Mouse (Mus musculus) megakaryocyte, embryonic 14.5 days (primary cell): ENCODE measurements around the gene Arhgap22. TPM values are rescaled to one million over a fixed set of nuclear protein-coding genes. Genes with fewer than 3 reads are reported as not detected.

Source experiments
- H3K27me3 ChIP-seq: replicated peaks from 2 replicates; pipeline ENCODE3; 2012; ENCODE audit warnings: inconsistent platforms
- H3K36me3 ChIP-seq: replicated peaks from 2 replicates; pipeline ENCODE3; 2012; ENCODE audit warnings: low read length, inconsistent platforms, mixed read lengths
- H3K4me1 ChIP-seq: 2 replicates; pipeline ENCODE4 v1.6.1; 2012; ENCODE audit warnings: inconsistent platforms
- H3K4me3 ChIP-seq: replicated peaks from 2 replicates; pipeline ENCODE3; 2012; ENCODE audit warnings: moderate library complexity, mild to moderate bottlenecking, inconsistent platforms
- H3K9me3 ChIP-seq: 2 replicates; pipeline ENCODE4 v1.6.1; 2012; ENCODE audit warnings: inconsistent platforms
- FLI1 ChIP-seq: IDR thresholded peaks from 2 replicates; pipeline ENCODE4 v1.6.1; 2012; ENCODE audit warnings: low read length, inconsistent platforms, mixed read lengths
- GATA1 ChIP-seq: IDR thresholded peaks from 3 replicates; pipeline ENCODE4 v1.6.1; 2012; ENCODE audit warnings: mixed read lengths, low read length, inconsistent platforms, borderline replicate concordance
- polyA plus RNA-seq: library from polyadenylated mRNA; stranded (reverse); fragments of >175 nt; gene quantifications from 2 replicates; pipeline ENCODE4 v1.2.3, GENCODE M21; 2012; ENCODE audit warnings: low replicate concordance; ENCODE audit not compliant: insufficient read depth

The Arhgap22 gene
- polyA plus RNA-seq, 1 experiment: 6.5 TPM

DNA sequence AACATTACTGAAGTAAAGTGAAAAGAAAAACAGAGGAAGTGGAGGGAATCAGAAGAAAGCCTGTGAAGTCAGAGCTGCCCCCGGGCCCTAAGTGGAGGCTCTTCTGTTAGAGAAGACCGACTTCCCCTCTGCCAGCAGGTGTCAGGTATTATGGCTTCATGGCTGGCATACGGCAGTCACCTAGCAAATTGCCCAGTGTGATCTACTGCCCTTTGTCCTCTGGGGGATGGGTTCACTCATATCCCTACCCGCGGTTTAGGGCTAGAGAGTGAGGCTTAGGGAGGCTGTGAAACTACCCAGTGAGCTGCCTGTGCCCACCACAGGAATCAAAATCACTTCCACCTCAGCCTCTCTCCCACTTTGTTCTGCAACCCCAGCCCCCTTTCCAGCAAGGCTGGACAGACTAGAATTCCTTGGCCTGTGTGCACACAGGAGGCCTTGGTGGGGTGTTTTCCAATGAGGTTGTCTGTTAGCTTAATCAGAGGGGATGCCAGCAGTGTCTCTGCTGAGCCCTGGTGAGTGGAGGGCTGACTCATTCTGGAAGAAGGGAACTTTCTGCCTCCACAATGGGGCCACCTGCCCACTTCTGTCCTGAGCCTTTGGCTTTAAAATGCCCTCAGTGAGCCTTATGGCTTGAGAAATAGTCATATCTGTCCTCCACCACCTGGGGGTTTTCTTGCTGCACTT, 1.4 kb upstream of the Arhgap22 start:
- H3K4me3 ChIP-seq: no peak overlapping the region
- no peaks in the 10 kb centered on the region for H3K36me3 ChIP-seq
- H3K4me1 ChIP-seq: peaks cover 38% of the 10 kb centered on the region
- H3K9me3 ChIP-seq: no peaks in the 10 kb centered on the region
- H3K27me3 ChIP-seq: peaks cover 62% of the 10 kb centered on the region
- no peak for TF ChIP-seq FLI1
- no peak for TF ChIP-seq GATA1

DNA sequence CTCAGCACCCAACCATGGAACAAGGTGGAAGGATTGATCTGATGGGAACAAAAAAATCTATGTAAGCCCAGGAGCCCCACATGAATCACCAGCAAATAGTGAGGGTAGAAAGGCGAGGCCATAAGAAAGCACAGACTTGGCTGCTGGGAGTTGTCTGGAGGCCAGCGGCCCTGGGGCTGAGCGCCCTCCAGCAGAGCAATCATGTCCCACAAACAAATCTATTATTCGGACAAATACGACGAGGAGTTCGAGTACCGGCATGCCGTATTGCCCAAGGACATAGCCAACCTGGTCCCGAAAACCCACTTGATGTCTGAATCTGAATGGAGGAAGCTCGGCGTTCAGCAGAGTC, 892 bp upstream of the Arhgap22 start:
- Histone ChIP-seq H3K27me3 (peaks cover 61% of the 10 kb centered on the region), H3K36me3 (no peaks in the 10 kb centered on the region), H3K9me3 (no peaks in the 10 kb centered on the region), H3K4me3 (no peak overlapping the region), H3K4me1 (peaks cover 38% of the 10 kb centered on the region)
- TF ChIP-seq GATA1 (no peak), FLI1 (no peak)

DNA sequence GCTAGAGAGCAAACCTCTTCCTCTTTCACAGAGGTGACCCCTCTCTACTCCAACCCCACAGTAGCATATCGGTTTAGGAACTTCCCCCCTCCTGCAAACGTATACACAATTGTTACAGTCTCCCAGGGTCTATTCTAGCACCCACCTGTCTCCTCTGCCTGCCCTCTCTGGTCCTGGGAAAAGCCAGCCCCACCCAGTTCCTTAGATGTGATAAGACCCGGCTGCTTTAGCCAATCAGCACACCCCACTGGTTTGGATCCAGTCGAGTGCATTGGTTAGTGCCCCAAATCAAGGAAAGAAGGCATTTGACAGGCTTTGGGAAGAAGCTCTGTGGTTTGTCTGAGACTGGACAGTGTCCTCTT, 922 bp downstream of the Arhgap22 start:
- no peaks in the 10 kb centered on the region for H3K36me3 ChIP-seq
- H3K9me3 ChIP-seq: no peaks in the 10 kb centered on the region
- no peak for TF ChIP-seq FLI1
- no peak for TF ChIP-seq GATA1
- peaks cover 36% of the 10 kb centered on the region for H3K4me1 ChIP-seq
- H3K27me3 ChIP-seq: peaks cover 63% of the 10 kb centered on the region
- peak overlapping the region; percentile 86 for H3K4me3 ChIP-seq

DNA sequence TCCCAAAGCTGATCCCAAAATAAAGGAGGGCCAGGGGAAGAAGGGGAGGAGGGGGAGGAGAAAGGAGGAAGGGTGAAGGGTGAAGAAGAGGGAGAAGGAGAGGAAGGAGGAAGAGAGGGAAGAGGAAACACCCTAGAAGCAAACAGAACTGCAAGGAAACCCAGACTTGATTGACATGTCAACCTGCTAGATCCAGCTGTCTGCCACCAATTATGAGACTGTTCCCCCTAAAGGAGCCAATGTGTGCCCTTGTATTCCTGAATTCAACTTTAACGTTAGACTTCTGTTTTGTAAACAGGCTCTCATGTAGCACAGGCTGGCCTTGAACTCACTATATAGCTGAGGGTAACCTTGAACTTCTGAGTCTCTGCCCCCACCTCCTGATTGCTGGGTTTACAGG, 1.3 kb downstream of the Arhgap22 start:
- Histone ChIP-seq H3K4me3 (no peak overlapping the region), H3K9me3 (no peaks in the 10 kb centered on the region), H3K36me3 (no peaks in the 10 kb centered on the region), H3K4me1 (peaks cover 34% of the 10 kb centered on the region), H3K27me3 (peaks cover 67% of the 10 kb centered on the region)
- TF ChIP-seq FLI1 (no peak), GATA1 (no peak)

DNA sequence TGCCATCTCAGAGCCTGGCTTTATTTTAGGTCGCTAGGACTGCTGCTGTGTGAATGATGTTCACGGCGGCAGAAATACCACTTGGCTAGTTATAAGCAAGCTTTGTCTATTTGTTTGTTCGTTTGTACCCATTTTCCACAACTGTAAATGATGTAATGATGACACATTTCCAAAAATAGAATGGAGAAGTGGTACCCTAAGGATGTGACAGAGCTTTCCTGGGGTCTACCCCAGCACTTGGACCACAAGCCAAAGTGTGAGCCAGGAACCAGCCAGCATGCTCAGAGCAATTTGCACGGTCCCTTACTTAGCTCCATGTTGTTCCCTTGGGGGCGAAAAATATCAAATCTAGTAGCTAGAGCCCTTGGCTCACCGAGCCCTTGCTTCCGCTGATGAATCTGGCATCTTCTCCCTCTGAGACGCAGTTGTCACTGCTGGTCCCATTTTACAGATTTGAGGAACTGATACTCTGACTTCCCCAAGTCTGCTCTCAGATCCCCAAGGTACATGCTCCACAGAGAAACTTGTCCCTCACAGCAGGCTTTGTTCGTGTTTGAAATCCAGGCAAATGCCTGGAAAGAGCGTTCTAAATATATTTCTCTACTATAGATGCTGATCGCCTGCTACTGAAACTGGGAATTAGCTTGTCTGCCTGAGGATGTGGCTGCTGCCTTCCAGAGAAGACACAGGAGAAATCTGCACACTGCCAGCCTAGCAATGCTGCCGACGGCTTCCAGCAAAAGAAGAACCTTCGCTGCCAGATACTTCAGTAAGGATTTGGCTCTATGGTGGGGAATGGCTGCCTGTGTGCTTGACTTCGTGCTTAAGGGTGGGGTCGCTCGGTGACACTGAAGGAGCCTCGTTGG, 2.8 kb downstream of the Arhgap22 start:
- no peaks in the 10 kb centered on the region for H3K36me3 ChIP-seq
- no peak for TF ChIP-seq FLI1
- TF ChIP-seq GATA1: no peak

DNA sequence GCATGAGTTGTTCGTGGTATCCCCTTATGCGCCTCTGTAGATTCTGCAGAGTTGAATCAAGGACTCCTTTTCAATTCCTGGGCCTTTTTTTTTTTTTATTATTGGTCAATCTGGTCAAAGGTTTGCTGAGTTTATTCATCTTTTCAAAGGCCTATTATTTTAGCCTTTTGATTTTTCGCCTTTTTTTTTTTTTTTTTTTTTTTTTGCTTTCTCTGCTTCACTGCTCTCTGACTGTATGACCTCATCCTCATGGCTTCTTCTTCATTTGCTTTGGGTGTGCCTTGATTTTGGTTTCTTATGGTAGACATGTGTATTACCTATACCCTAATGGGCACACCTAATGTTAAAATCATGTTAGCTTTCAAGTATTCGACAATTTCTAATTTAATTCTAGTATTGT, 11.4 kb downstream of the Arhgap22 start:
- H3K9me3 ChIP-seq: no peaks in the 10 kb centered on the region
- no peak overlapping the region for H3K4me3 ChIP-seq
- H3K27me3 ChIP-seq: peaks cover 28% of the 10 kb centered on the region
- H3K36me3 ChIP-seq: no peaks in the 10 kb centered on the region
- peaks cover 18% of the 10 kb centered on the region for H3K4me1 ChIP-seq
- TF ChIP-seq GATA1: no peak
- TF ChIP-seq FLI1: no peak

More for the DNA sequence above, 2.8 kb downstream of the Arhgap22 start:
- H3K27me3 ChIP-seq: peaks cover 71% of the 10 kb centered on the region
- peaks cover 34% of the 10 kb centered on the region for H3K4me1 ChIP-seq
- no peaks in the 10 kb centered on the region for H3K9me3 ChIP-seq
- peak overlapping the region; percentile 5 for H3K4me3 ChIP-seq

DNA sequence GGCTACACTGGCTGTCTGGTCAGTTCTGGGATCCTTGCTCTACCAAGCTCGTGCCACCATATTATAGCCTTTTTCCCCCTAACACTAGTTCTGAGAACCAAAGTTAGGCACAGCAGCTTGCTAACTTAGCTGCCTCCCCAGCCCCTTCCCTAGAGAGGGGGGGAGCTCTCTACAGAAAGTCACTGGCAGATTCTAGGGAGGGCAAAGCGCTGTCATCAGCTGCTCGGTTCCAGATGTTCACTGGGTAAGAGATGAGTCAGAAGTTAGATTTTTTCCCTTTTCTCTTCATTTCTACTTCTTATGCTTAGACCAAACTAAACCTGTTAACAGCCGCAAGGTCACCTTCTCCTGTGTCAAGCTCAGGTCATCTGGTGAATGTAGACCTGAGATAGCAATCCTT, 16.8 kb downstream of the Arhgap22 start:
- Histone ChIP-seq H3K4me3 (no peak overlapping the region), H3K36me3 (no peaks in the 10 kb centered on the region), H3K9me3 (no peaks in the 10 kb centered on the region), H3K4me1 (peaks cover 68% of the 10 kb centered on the region), H3K27me3 (peaks cover 36% of the 10 kb centered on the region)
- no peak for TF ChIP-seq FLI1
- TF ChIP-seq GATA1: no peak

DNA sequence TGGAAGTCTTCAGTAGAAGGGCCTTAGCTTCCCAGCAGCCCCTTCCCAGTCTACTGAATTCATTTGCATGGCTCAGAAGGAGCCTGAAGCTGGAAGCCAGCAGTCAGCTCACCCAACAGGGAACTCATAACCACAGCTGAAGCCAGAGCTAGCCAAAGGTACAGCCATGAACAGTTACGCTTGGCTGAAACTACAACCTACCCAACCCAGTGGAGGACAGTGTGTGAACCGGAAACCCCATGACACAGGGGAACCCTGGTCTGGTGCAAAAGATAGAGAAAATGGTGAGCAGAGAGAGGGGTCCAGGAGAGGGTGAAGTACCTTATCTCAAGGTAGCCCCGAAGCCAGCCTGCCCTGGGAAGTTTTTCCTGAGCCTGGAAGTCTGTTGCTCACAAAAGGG, 17.5 kb downstream of the Arhgap22 start:
- Histone ChIP-seq H3K27me3 (peaks cover 31% of the 10 kb centered on the region), H3K9me3 (no peaks in the 10 kb centered on the region), H3K4me3 (peak overlapping the region; percentile 78), H3K4me1 (peaks cover 69% of the 10 kb centered on the region), H3K36me3 (no peaks in the 10 kb centered on the region)
- TF ChIP-seq FLI1: no peak
- TF ChIP-seq GATA1: no peak

DNA sequence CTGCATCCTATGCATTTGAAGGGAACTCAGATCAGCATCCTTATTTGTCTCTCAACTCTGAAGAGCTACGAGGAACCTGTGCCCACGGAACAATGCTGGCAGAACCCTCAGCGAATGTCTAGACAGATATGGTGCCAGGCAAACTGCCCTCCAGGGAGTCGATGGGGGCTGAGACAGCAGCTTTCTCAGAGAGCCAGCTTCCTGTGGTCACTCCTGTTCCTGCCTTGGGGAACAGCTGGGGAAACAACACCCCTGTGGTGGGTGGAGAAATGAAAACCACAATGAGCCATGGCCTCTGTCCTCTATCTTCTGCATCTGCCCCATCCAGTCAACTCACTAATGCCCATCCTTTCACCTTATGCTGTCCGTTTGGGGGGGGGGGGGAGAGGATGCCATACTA, 18.2 kb downstream of the Arhgap22 start:
- H3K27me3 ChIP-seq: peaks cover 28% of the 10 kb centered on the region
- TF ChIP-seq FLI1: 0 out of 2 replicates have a peak, but pooled peaks have one; percentile 18
- TF ChIP-seq GATA1: no peak
- H3K4me3 ChIP-seq: peak overlapping the region; percentile 78
- peaks cover 69% of the 10 kb centered on the region for H3K4me1 ChIP-seq
- no peaks in the 10 kb centered on the region for H3K9me3 ChIP-seq
- no peaks in the 10 kb centered on the region for H3K36me3 ChIP-seq

DNA sequence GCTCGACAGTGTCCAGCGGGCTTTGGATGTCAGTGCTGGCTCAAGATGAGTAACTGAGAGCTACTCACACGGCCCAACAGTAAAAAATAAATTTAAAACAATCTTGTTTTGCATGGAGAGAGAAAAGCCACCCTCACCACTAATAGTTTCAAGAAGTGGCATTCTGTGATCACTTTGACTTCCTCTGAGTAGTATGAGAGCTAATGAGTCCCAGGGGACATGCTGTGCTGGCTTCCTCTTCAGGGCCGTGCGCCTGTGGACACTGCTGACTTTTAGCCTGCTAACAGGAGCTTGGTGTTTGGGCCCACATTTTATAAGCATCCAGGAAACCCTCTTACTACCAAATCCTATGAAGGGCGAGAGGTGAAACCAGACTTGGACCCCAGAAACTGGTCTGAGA, 21.8 kb downstream of the Arhgap22 start:
- no peak overlapping the region for H3K4me3 ChIP-seq
- TF ChIP-seq GATA1 (no peak), FLI1 (no peak)
- H3K27me3 ChIP-seq: peaks cover 24% of the 10 kb centered on the region
- no peaks in the 10 kb centered on the region for H3K36me3 ChIP-seq
- peaks cover 62% of the 10 kb centered on the region for H3K4me1 ChIP-seq
- no peaks in the 10 kb centered on the region for H3K9me3 ChIP-seq
